Mouse (Mus musculus): ENCODE results near the gene Epb41. TPM values are rescaled to one million over a fixed set of nuclear protein-coding genes. Genes with fewer than 3 reads are reported as not detected.

Epb41 gene
- polyA plus RNA-seq (2015; fragmentation: Illumina TruSeq; extraction: RNeasy Lipid Tissue Mini Kit (QIAGEN cat#74804); ENCODE audit: insufficient read depth, low read depth, low replicate concordance) = 16.7 TPM

GRCm38 (mm10) chr4:132074933-132075769 is at the start of gene Epb41:
TSS of gene Epb41 (minus strand) at chr4:132075321.

DNA sequence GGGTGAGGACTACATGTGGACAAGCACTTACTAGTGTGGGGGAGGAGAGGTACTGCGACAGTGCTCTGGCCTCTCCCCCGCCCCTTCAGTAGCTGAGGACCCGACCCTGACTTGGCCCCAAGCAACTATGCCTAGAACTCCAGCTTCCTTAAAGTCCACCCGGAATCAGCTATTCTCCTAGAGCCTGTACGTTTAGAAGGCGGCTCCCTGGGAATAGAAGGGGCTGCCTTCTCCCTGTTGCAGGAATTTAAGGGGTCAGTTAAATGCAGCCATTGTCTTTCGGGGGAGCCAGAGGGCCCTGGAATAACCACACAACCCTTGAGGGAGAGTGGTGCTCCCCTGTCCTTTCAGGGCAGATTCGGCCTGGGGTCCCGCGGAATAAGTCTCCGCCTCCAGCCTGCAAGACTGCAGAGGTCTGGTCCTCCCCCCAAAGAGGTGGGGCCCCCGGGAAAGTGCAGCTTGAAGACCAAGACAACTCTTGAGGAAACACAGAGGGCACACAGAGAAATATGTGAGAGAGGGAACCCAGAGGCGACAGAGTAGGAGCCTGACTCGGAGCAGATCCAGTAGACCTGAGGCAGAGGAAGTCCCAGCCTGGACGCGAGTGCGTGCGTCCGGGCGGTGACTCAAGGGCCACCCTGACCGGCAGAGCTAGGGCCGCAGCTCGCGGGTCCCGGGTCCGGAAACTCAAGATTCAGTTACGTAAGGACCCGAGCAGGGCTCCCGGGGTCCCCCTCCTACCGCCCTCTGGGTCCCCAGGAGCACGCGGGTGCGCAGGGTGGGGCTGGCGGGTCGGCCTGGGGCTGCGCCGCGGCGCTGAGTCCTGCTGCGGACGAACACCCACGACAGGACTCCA is 816 bp downstream of the Epb41 start, which contains the start of gene Gm10300:
Gm10300 (plus strand) TSS at position 621 of the 856 bp plus-strand sequence.

DNA sequence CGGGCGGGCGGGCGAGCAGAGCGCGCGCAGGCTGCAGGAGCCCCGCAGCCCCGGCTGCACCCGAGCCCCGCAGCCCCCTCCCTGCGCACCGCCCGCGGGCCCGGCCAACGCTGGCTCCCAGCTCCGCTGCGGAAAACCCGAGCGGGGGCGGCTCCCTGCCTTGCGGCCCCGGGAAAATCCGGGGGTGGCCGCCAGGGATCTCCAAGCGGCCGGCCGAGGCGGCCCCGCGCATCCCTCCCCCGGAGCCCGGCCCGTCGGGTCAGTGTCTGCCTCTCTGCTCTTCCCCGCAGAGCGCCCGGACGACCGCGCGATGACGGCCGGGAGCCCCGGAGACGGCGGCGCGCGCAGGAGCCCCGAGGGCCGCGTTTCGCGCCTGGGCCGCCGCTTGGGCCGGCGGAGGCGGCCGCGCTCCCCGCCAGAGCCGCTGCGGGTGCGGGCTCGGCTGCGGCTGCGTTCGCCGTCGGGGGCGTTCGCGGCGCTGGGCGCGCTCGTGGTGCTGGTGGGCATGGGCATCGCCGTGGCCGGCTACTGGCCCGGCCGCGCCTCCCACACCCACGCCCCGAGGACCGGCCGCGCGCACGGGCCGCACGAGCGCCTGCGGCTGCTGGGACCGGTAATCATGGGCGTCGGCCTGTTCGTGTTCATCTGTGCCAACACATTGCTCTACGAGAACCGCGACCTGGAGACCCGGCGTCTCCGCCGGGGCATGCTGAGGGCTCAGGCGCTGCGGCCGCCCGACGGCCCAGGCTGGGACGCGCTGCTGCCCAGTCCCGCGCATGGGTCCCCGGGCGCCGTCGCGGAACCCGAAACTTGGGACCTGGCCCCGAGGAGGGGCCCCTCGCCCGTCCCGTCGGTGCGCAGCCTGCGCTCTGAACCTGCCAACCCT is 153.4 kb downstream of the Epb41 start, which contains the start of gene Tmem200b:
Tmem200b (plus strand) TSS at position 311 of the 886 bp plus-strand sequence.

Other genes starting within 250 kb of the Epb41 start
- gene Ptpru, start 237.0 kb downstream of the Epb41 start, polyA plus RNA-seq (2015; fragmentation: Illumina TruSeq; extraction: RNeasy Lipid Tissue Mini Kit (QIAGEN cat#74804); ENCODE audit: insufficient read depth, low read depth, low replicate concordance) = 4.3 TPM
- gene Mecr, start 231.9 kb downstream of the Epb41 start, polyA plus RNA-seq (2015; fragmentation: Illumina TruSeq; extraction: RNeasy Lipid Tissue Mini Kit (QIAGEN cat#74804); ENCODE audit: insufficient read depth, low read depth, low replicate concordance) = 84.8 TPM
- gene Srsf4, start 201.7 kb downstream of the Epb41 start, polyA plus RNA-seq (2015; fragmentation: Illumina TruSeq; extraction: RNeasy Lipid Tissue Mini Kit (QIAGEN cat#74804); ENCODE audit: insufficient read depth, low read depth, low replicate concordance) = 18.0 TPM
- 2.9 TPM for gene Tmem200b, start 153.6 kb downstream of the Epb41 start, polyA plus RNA-seq (2015; fragmentation: Illumina TruSeq; extraction: RNeasy Lipid Tissue Mini Kit (QIAGEN cat#74804); ENCODE audit: insufficient read depth, low read depth, low replicate concordance)
- not detected for gene Gm10300, start 624 bp downstream of the Epb41 start, polyA plus RNA-seq (2015; fragmentation: Illumina TruSeq; extraction: RNeasy Lipid Tissue Mini Kit (QIAGEN cat#74804); ENCODE audit: insufficient read depth, low read depth, low replicate concordance)
- not detected for gene Oprd1, start 69.2 kb upstream of the Epb41 start, polyA plus RNA-seq (2015; fragmentation: Illumina TruSeq; extraction: RNeasy Lipid Tissue Mini Kit (QIAGEN cat#74804); ENCODE audit: insufficient read depth, low read depth, low replicate concordance)
- gene Ythdf2, start 137.0 kb upstream of the Epb41 start, polyA plus RNA-seq (2015; fragmentation: Illumina TruSeq; extraction: RNeasy Lipid Tissue Mini Kit (QIAGEN cat#74804); ENCODE audit: insufficient read depth, low read depth, low replicate concordance) = 4.1 TPM
- 1.8 TPM for gene Gmeb1, start 186.3 kb upstream of the Epb41 start, polyA plus RNA-seq (2015; fragmentation: Illumina TruSeq; extraction: RNeasy Lipid Tissue Mini Kit (QIAGEN cat#74804); ENCODE audit: insufficient read depth, low read depth, low replicate concordance)
- gene Taf12, start 199.1 kb upstream of the Epb41 start, polyA plus RNA-seq (2015; fragmentation: Illumina TruSeq; extraction: RNeasy Lipid Tissue Mini Kit (QIAGEN cat#74804); ENCODE audit: insufficient read depth, low read depth, low replicate concordance) = 6.4 TPM
- gene Rab42, start 228.1 kb upstream of the Epb41 start, polyA plus RNA-seq (2015; fragmentation: Illumina TruSeq; extraction: RNeasy Lipid Tissue Mini Kit (QIAGEN cat#74804); ENCODE audit: insufficient read depth, low read depth, low replicate concordance) = not detected

Measured in pancreas, adult 10 weeks (tissue).